Mouse (Mus musculus) megakaryocyte, embryonic 14.5 days (primary cell): ENCODE measurements around the gene Gm38394.

Experiments used
- FLI1 ChIP-seq: IDR thresholded peaks from 2 replicates; pipeline ENCODE4 v1.6.1; 2012; ENCODE audit warnings: low read length, inconsistent platforms, mixed read lengths
- GATA1 ChIP-seq: IDR thresholded peaks from 3 replicates; pipeline ENCODE4 v1.6.1; 2012; ENCODE audit warnings: mixed read lengths, low read length, inconsistent platforms, borderline replicate concordance

GRCm38 (mm10) chr1:133609771-133610502, 51.2 kb downstream of the Gm38394 start, which contains the start of gene Snrpe:
- TF ChIP-seq GATA1 = no peak
- TF ChIP-seq FLI1 = peak; percentile 97
